Mouse (Mus musculus): ENCODE measurements around the gene Tcf19. TPM values are rescaled to one million over a fixed set of nuclear protein-coding genes. Genes with fewer than 3 reads are reported as not detected.
A peak's percentile ranks its signal among the peaks of the same experiment; 100 is the strongest.
"Not testable (repeated sequence)": the region's sequence is repeated elsewhere in the genome, so short reads cannot be mapped to it uniquely, and the experiment has no call there.

Tcf19 gene
- polyA plus RNA-seq, 1 experiment from 2014 or later, result 32.7 TPM

DNA sequence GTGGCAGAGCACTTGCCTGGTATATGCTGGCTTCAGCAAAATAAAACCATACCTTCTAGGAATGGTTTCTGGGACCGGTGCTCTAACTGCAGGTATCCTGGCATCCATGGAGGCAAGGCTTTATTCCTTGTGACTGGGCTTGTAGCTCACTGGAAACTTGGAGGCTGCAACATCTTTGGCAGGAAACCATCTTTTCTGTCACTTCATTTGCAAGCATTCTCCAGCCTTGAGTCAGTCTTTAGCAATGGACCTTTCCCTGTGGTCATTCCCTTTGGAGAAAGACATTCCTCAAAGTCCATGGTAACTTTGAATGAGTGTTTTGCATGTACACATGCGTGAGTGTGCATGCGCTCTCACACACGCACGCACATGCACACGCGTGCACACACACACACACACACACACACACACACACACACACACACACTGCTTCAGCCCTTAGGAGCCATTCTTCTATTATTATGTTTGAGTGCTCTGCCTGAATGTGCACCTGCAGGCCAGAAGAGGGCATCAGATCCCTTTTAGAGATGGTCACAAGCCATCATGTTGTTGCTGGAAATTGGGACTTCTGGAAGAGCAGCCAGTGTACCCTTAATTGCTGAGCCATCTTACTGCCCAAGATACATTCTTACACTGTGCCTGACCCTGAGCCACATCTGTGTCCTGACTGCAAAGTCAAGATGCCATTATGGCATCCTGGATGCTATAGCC lies 3.6 kb downstream of the Tcf19 start:
- no peak overlapping the region for H3K9ac ChIP-seq (ENCODE audit: low read length)
- H3K4me1 ChIP-seq (replicated peaks; ENCODE audit: control insufficient read depth, insufficient read depth), result peaks cover 7% of the 10 kb centered on the region; the same call in 1 of the 2 replicates
- TF ChIP-seq EP300 (optimal IDR thresholded peaks at IDR 0.05), result no peak
- TF ChIP-seq CTCF (IDR thresholded peaks at IDR 0.05; ENCODE audit: low read depth), result peak; percentile 71
- H3K4me3 ChIP-seq (ENCODE audit: low read depth, low read length), result no peak overlapping the region
- no peaks in the 10 kb centered on the region for H3K27me3 ChIP-seq (ENCODE audit: control insufficient read depth, insufficient read depth, low read length)
- H3K4me2 ChIP-seq (replicated peaks; ENCODE audit: low read depth), result no peak overlapping the region
- no peak for ATAC-seq (ENCODE audit: low FRiP score, low TSS enrichment)
- 98% methylated on average over 7 of the region's 7 CpGs for WGBS
- no peak for DNase-seq (ENCODE audit: low spot score)
- no peaks in the 10 kb centered on the region for H3K36me3 ChIP-seq (ENCODE audit: control insufficient read depth, insufficient read depth, low read length)
- no peaks in the 10 kb centered on the region for H3K9me3 ChIP-seq (ENCODE audit: control insufficient read depth, low read length)
- H3K27ac ChIP-seq (replicated peaks), result no peak overlapping the region

DNA sequence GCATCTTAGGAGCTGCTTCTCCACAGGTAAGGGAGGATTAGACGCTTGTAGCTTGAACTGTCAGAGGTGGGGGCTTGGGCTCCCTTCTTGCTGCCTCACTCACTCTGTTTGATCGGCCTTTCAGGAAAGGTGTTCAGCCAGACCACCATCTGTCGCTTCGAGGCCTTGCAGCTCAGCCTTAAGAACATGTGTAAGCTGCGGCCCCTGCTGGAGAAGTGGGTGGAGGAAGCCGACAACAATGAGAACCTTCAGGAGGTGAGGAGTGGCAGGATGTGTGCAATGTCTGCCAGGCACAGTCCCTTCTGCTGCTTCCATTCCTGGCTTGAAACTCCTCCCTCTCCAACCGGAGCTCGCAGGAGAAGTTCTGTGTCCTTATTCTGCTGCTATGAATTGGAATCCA lies 7.3 kb downstream of the Tcf19 start:
- 0 out of 2 replicates have a peak, but pooled peaks have one; percentile 30 for ATAC-seq (ENCODE audit: low FRiP score, low TSS enrichment)
- Histone ChIP-seq H3K9ac (ENCODE audit: low read length) (no peak overlapping the region), H3K4me2 (replicated peaks; ENCODE audit: low read depth) (no peak overlapping the region), H3K9me3 (ENCODE audit: control insufficient read depth, low read length) (no peaks in the 10 kb centered on the region), H3K4me1 (replicated peaks; ENCODE audit: control insufficient read depth, insufficient read depth) (no peaks in the 10 kb centered on the region), H3K27me3 (ENCODE audit: control insufficient read depth, insufficient read depth, low read length) (no peaks in the 10 kb centered on the region), H3K4me3 (ENCODE audit: low read depth, low read length) (no peak overlapping the region), H3K27ac (replicated peaks) (no peak overlapping the region), H3K36me3 (ENCODE audit: control insufficient read depth, insufficient read depth, low read length) (no peaks in the 10 kb centered on the region)
- TF ChIP-seq CTCF (IDR thresholded peaks at IDR 0.05; ENCODE audit: low read depth) (peak; percentile 75), EP300 (optimal IDR thresholded peaks at IDR 0.05) (no peak)
- WGBS, result 16% methylated on average over 8 of the region's 8 CpGs
- peak; percentile 66 for DNase-seq (ENCODE audit: low spot score)

DNA sequence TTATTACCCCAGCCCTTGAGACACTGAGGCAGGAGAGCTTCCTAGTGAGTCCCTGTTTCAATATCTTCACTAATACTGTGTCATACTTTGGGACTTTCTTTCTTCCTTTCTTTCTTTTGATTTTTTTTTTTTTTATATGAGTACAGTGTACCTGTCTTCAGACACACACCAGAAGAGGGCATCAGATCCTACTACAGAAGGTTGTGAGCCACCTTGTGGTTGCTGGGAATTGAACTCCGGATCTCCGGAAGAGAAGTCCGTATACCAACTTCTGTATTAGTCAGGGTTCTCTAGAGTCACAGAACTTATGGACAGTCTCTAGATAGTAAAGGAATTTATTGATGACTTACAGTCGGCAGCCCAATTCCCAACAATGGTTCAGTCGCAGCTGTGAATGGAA lies 8.3 kb downstream of the Tcf19 start:
- not testable (repeated sequence) for H3K4me2 ChIP-seq (replicated peaks; ENCODE audit: low read depth); ATAC-seq (ENCODE audit: low FRiP score, low TSS enrichment); H3K9ac ChIP-seq (ENCODE audit: low read length); H3K27me3 ChIP-seq (ENCODE audit: control insufficient read depth, insufficient read depth, low read length); H3K36me3 ChIP-seq (ENCODE audit: control insufficient read depth, insufficient read depth, low read length); H3K4me3 ChIP-seq (ENCODE audit: low read depth, low read length); H3K27ac ChIP-seq (replicated peaks); H3K9me3 ChIP-seq (ENCODE audit: control insufficient read depth, low read length); DNase-seq (ENCODE audit: low spot score); H3K4me1 ChIP-seq (replicated peaks; ENCODE audit: control insufficient read depth, insufficient read depth)
- WGBS, result 62% methylated on average over 4 of the region's 5 CpGs
- peak; percentile 37 for TF ChIP-seq CTCF (IDR thresholded peaks at IDR 0.05; ENCODE audit: low read depth)

DNA sequence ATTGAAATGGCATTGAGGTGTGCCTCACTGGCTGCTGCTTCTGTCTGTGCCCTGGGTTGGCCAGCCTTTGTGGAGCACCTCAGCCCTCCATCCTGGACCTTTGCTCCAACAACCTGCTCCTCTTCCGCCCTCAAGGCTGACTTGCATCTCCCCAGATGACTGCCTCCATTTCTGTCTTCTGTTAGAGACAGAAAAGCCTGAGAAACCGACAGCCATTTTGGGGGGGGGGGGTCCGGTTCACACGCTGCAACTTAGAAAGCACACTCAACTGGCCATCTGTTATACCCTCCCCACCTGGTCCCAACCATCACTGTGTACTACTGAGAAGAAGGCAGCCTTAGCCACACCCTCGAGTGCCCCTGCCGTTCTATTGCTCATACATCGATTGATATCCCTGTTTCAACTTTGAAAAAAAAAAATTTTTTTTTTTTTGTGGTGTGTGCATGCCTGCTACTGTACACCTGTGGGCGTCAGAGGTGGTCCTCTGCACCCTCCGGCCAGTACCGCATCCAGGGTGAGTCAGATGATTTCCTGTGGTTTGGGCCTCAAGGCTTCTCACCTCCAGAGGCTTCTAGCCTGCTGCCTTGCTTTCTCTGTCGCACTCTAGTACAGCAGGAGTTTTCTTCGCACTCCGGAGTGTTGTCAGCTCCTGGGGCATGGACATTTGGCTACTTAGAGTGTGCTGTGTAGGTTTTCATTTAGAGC lies 8.9 kb downstream of the Tcf19 start:
- DNase-seq (ENCODE audit: low spot score) (no peak), ATAC-seq (ENCODE audit: low FRiP score, low TSS enrichment) (no peak)
- WGBS, result 31% methylated on average over 13 of the region's 13 CpGs
- Histone ChIP-seq H3K9me3 (ENCODE audit: control insufficient read depth, low read length) (no peaks in the 10 kb centered on the region), H3K36me3 (ENCODE audit: control insufficient read depth, insufficient read depth, low read length) (no peaks in the 10 kb centered on the region), H3K27ac (replicated peaks) (no peak overlapping the region), H3K4me3 (ENCODE audit: low read depth, low read length) (no peak overlapping the region), H3K27me3 (ENCODE audit: control insufficient read depth, insufficient read depth, low read length) (no peaks in the 10 kb centered on the region), H3K4me1 (replicated peaks; ENCODE audit: control insufficient read depth, insufficient read depth) (no peaks in the 10 kb centered on the region), H3K9ac (ENCODE audit: low read length) (no peak overlapping the region), H3K4me2 (replicated peaks; ENCODE audit: low read depth) (no peak overlapping the region)
- TF ChIP-seq CTCF (IDR thresholded peaks at IDR 0.05; ENCODE audit: low read depth), result no peak

DNA sequence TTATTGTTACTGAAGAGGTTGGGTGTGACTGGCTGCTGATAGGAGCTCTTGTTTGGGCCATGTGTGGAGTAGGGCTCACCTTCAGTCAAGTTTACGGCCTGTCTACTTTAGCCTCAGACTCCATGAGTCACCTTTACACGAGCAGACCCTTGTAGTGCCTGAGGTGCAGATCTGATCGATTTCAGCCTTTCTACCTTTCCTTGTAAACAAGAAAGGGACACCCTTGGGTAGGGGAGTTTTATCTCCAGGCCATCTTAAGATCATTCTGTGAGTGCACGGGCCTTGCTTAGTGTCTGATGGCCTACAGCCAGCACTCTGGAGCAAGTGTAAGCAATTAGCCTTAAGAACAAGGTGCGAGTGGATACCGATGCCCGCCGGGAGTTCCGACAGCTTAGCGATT lies 9.7 kb downstream of the Tcf19 start:
- ATAC-seq (ENCODE audit: low FRiP score, low TSS enrichment) (no peak), DNase-seq (ENCODE audit: low spot score) (no peak)
- Histone ChIP-seq H3K9me3 (ENCODE audit: control insufficient read depth, low read length) (no peaks in the 10 kb centered on the region), H3K4me2 (replicated peaks; ENCODE audit: low read depth) (no peak overlapping the region), H3K4me1 (replicated peaks; ENCODE audit: control insufficient read depth, insufficient read depth) (no peaks in the 10 kb centered on the region), H3K27ac (replicated peaks) (no peak overlapping the region), H3K36me3 (ENCODE audit: control insufficient read depth, insufficient read depth, low read length) (no peaks in the 10 kb centered on the region), H3K9ac (ENCODE audit: low read length) (no peak overlapping the region), H3K4me3 (ENCODE audit: low read depth, low read length) (no peak overlapping the region), H3K27me3 (ENCODE audit: control insufficient read depth, insufficient read depth, low read length) (no peaks in the 10 kb centered on the region)
- 19% methylated on average over 10 of the region's 10 CpGs for WGBS
- TF ChIP-seq EP300 (optimal IDR thresholded peaks at IDR 0.05), result no peak
- TF ChIP-seq CTCF (IDR thresholded peaks at IDR 0.05; ENCODE audit: low read depth), result no peak

DNA sequence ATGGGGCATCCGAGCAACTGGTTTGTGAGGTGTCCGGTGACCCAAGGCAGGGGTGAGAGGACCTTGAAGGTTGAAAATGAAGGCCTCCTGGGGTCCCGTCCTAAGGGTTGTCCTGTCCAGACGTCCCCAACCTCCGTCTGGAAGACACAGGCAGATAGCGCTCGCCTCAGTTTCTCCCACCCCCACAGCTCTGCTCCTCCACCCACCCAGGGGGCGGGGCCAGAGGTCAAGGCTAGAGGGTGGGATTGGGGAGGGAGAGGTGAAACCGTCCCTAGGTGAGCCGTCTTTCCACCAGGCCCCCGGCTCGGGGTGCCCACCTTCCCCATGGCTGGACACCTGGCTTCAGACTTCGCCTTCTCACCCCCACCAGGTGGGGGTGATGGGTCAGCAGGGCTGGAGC lies 10.8 kb downstream of the Tcf19 start, which contains the start of gene Pou5f1:
Gene Pou5f1, plus strand, starts transcription at position 243 of the 400 bp plus-strand sequence.
- DNase-seq (ENCODE audit: low spot score) (no peak), ATAC-seq (ENCODE audit: low FRiP score, low TSS enrichment) (peak; percentile 33; the same call in 1 of the 2 replicates)
- H3K4me3 ChIP-seq (ENCODE audit: low read depth, low read length), result no peak within 1 kb of the TSS
- no peaks in the 10 kb centered on the region for H3K4me1 ChIP-seq (replicated peaks; ENCODE audit: control insufficient read depth, insufficient read depth)
- no peaks in the 10 kb centered on the region for H3K36me3 ChIP-seq (ENCODE audit: control insufficient read depth, insufficient read depth, low read length)
- no peaks in the 10 kb centered on the region for H3K9me3 ChIP-seq (ENCODE audit: control insufficient read depth, low read length)
- 64% methylated on average over 13 of the region's 13 CpGs for WGBS
- H3K9ac ChIP-seq (ENCODE audit: low read length), result no peak within 1 kb of the TSS
- no peak for TF ChIP-seq EP300 (optimal IDR thresholded peaks at IDR 0.05)
- no peak for TF ChIP-seq CTCF (IDR thresholded peaks at IDR 0.05; ENCODE audit: low read depth)
- H3K27me3 ChIP-seq (ENCODE audit: control insufficient read depth, insufficient read depth, low read length), result no peaks in the 10 kb centered on the region
- no peak within 1 kb of the TSS for H3K27ac ChIP-seq (replicated peaks)
- no peak within 1 kb of the TSS for H3K4me2 ChIP-seq (replicated peaks; ENCODE audit: low read depth)

Data from stomach, postnatal 0 days (tissue).